Mouse (Mus musculus): ENCODE data around the gene Nubpl. TPM values are rescaled to one million over a fixed set of nuclear protein-coding genes. Genes with fewer than 3 reads are reported as not detected.

Gene Nubpl
- polyA plus RNA-seq, 2 experiments from 2014 or later: 6.1 to 6.5 TPM

DNA sequence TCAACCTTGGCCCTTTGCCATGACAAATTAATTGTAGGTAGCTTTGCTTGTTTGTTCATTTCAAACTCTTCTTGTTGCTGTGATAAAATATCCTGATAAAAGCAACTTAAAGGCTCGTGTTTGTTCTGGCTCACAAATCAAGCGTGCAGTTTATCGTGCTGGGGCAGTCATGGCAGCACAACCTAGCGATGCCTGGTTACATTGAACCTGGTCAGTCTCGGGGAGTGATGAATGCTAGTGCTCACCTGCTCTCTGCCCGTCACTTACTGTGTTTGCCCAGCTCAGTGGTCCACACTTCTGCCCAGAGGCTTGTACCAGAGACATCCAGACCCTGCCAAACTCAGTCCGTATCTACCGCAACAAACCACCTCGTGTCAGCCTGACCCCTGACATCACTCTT, 149.9 kb downstream of the Nubpl start:
- no peak for ATAC-seq

DNA sequence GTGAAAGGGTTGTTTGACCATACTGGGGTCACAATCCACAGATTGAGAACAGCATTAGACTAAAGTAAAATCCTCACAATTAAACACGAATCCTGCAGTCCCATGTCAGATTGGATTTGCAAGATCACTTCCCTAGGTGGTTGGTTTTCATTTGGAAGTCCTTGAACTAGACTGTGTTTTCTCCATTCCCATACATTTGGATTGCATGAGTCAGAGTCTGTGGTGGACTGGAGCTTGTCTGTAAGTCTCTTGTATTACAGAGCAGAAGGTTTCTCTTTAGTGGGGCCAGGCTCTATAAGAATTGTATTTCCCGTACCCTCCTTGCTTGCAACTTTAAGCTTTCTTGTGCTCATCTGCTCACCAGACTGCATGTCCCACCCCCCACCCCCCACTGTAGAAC, 151.0 kb downstream of the Nubpl start:
- no peak for ATAC-seq

DNA sequence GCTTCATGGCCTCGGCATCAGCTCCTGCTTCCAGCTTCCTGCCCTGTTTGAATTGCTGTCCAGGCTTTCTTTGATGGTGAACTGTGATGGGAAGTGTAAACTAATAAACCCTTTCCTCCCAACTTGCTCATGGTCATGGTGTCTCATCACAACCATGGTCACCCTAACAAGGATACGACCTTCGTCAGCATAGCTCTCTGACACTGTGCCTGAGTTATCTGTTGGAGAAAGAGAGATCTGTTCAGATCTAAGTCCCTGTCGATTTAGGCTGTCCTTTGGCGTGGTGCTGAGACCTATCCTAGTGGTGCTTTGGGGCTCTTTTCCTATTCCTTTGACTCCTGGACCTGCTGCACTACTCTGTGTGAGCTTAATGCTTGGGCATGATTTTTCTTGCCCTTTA, 156.6 kb downstream of the Nubpl start:
- no peak for ATAC-seq

DNA sequence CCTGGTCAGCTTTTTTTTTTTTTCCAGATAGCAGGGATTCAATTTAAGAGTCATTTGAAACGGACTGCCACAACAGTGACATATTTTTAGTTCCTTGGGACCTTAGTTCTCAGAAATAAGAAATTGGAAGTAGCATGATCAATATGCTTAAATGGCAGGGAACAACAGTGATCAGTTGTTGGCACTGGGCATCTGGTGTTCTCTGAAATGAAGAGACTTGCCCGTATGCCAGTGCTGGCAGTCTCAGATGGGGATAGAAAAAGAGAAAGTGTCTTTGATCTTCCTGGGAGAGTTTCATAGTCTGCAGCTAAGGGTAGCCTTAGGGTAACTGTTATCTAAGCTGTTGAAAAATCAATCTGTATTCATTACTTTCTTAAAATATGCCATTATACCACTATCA, 170.6 kb downstream of the Nubpl start:
- ATAC-seq: no peak

DNA sequence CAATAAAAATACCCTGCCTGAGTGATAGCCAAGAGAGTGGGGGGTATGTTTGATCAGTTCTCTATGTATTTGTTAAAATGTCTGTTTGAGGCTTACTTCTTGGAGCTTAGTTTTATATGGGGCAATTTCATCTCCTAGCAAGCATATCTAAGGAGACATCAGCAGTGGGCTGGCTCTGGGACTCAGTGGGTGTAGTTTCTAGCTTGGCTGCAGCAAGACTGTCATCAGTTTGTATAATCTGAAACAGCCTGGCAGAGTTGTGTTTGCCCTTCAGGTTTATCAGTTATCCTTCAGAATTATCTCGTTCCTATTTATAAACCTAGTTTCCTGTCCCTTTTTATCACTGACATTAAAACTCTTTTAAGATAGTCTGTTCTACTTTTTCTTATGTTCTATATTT, 175.3 kb downstream of the Nubpl start:
- no peak for ATAC-seq

DNA sequence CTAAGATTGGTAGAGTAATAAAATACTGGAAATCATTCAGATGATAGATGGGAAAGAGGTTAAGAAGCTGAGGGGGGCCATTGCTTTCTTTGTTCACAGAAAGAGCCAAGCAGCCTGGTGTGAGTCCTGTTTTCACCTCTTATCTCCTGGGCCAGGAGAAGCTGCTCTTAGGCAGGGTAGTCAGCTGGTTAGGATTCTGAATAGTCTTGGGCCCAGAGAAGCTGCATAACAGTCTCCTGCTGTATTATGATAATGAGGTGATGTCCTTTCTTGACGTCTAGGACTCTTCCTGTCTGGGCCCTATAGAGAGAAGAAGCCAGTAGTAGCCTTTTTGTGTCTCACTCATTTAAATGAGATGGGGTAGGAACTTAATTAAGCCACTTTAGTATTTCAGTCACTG, 178.8 kb downstream of the Nubpl start:
- no peak for ATAC-seq

DNA sequence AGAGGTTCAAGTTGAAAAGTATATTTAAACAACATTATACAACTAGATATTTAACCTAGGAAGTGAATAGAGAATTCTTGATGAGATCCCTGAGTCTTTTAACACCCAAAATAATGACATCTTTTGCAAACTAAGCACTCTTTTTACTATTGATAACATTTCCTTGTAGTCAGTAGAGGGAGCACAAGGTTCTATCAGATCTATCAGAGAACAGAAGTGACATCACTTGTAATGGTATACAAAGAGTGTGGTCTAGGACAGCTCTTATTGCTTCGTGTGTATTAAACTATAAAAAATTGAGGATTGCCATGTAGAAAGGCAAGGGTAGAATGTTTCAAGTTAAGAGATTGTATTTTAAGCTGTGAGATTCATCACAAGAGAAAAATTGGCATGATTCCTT, 183.7 kb downstream of the Nubpl start:
- no peak for ATAC-seq

DNA sequence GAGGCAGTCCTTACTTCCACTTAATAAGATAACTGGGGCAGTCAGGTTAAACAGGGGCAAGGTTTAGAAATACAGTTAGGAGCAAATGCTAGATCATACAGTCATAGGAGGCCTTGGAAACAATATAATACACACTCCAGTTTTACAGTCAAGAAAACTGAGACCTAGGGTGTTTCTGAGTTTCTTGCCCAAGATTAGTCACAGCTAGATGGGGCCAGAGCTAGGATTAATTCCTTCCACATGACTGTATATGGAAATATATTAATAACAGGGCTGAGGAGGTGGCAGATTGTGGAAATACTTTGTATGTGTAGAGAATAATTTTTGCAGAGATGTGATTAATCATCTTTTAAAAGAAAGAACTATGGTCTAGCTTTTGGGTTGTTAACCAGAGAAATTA, 186.9 kb downstream of the Nubpl start:
- ATAC-seq: no peak

DNA sequence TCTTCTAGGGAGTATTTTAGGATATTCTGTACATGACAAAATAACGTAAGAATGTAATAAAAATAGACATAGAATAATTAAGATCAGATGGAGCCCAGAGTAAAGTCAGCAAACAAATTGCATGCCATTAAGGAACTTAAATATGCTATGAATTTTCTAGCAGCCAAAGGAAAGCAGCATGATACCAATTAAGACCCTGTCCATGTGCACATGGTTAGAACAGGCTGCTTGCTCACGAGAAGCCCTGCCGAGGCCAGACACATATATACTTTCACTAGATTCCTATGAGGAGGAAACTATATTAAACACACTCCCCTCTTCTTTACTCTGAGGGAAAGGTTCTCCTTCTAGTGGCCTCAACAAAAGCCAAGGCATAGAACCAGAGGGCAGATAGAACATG, 189.3 kb downstream of the Nubpl start:
- no peak for ATAC-seq

DNA sequence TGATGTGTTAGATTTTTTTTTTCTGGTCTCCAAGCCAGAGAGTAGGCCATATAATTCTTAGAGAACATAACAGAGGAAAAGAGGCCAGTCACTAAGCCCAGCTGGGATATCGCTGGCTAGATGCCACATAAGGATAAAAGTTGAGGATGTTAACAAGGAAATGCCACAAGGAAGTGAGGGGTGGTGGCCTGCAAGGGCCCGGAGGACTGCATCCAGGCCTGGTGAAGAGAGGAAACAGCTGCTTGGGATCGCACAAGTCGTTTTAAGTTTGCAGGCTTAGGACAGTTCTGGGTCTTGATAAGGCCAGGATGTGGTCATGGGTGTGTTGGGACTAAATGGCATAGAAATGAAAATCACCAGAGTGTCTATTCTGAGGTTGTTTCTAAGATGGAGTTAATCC, 191.0 kb downstream of the Nubpl start:
- ATAC-seq: no peak

DNA sequence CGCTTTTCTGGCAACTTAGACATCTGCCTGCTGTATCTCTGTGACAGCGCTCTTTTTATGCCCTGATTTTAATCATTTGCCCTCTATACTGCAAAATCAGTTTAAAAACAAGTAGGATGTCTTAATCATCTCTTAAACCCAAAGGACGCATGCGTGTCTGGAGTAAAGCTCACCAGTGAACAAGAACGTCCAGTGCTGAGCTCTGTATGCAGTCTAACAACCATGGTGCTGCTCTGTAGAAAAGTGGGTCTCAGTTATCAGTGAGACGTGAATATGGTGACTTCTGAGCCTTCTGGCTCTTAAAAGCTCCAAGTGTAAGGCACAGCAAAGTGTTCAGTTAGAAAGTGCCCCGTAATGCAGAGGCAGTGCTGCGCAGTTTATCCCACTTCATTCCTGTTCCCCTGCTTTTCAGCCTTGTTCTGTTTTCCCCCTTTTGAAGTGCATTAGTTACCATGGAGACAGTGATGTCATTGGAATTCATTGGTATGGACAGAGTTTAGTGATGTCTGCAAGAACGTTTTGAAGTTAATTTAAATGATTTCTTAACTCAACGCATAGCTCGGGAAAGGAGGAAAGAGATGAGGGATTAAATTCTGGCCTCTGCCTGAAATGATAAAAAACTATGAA, 191.5 kb downstream of the Nubpl start:
- ATAC-seq: no peak

DNA sequence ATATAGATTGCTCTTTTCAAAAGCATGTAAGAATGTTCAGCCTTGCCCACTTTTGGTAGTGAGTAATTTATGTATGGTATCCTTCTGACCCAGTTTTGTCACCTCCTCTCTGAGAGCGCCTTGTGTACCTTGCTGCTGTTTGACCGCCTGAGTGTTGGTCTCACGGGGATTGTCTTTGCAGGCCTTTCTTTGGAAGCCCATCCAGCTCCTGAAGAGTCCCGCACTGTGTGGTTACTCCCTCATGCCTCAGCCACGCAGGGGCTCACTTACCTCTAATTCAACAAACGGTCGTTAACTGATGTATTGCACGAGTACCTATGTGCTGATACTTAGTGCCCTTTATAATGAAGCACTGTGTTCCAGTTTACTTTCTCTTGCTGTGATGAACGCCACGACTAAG, 192.1 kb downstream of the Nubpl start:
- ATAC-seq: no peak

DNA sequence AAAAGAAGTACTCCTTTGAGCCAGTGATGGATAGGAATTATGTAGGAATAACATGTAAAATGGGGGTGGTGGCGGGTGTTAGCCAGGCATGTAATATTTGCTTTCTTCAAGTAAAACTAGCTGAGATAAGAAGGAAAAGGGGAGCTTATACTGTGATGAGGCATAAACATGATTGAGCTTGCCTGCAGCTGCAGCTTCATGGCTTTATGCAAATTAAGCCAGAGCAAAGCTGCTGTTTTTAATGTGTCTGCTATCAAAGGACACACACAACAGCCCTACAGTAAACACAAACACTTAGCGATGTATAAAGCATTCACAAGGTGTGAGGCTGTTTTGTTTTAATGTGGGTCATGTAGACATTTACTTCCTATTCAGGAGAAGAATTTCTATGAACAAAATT, 196.4 kb downstream of the Nubpl start:
- ATAC-seq: no peak

DNA sequence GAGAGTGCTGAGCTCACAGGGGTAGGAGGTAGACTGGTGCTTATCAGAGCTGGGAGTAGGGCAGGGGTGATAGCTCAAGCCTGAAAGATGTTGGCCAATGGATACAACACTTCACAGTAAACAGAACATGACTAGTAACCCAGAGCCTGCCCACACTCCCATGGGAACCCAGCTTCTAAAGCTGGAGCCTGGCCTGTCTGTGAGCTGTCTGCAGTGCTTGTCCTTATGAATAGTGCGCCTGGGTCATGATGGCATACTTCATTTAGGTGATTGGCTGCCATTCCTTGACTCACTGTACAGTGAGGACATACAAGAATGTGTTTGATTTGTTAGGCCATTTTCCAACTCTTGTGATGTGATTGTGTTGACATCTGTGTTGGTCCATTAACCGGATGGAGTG, 200.5 kb downstream of the Nubpl start:
- no peak for ATAC-seq

DNA sequence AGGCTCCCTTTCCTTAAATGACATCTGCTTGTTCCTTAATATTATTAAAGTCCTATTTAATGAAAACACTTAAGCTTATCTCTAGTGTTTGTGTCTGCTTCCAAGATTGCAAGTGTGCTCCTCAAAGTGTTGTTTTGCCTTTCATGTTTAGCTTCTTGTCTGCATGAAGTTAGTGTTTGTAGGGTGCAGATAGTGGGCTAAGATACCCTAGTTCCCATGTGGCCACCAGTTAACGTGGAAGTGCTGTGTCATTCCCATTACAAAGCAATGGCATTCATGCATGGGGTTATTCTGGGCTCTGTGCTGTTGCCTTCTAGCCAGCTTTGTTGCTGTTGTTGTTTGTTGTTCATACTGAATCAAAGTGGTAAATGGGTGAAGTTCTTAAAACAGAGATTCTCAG, 201.1 kb downstream of the Nubpl start:
- ATAC-seq: no peak

DNA sequence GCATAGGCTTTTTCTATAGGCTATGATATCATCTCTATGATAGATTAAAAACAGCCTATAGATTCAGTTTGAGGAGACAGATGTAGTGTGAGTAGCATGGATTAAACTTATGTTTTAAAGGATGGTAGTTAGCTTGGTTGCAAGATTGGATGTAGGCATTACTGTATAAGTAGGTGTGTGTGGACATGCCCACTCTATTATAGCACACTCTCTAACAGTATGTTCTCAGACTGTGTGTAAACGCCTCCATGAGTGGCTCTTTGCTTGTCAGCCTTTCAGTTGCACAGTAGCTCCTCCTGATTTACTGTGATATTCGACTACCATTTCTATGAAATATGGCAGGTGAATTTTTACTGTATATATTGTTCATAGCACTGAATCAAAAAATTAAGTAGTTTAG, 205.4 kb downstream of the Nubpl start:
- ATAC-seq: no peak

DNA sequence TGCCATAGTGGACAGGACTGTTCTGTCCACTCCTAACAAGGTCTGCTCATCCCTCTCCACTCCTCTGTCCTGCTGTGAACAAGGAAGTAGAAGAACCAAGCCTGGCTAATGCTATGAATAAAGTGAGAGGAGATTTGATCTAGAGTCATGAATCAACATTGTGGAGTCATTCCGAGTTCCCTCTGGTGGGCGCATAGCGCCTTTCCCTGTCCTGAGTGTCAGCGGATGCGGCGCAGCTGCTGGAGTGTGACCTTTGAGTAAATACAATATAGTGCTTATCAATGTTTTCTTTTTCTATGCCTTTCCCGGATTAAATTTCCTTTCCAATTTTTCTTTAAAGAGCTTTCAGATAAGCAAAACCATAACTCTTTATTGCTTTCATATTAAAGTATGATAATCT, 208.8 kb downstream of the Nubpl start:
- ATAC-seq: no peak

DNA sequence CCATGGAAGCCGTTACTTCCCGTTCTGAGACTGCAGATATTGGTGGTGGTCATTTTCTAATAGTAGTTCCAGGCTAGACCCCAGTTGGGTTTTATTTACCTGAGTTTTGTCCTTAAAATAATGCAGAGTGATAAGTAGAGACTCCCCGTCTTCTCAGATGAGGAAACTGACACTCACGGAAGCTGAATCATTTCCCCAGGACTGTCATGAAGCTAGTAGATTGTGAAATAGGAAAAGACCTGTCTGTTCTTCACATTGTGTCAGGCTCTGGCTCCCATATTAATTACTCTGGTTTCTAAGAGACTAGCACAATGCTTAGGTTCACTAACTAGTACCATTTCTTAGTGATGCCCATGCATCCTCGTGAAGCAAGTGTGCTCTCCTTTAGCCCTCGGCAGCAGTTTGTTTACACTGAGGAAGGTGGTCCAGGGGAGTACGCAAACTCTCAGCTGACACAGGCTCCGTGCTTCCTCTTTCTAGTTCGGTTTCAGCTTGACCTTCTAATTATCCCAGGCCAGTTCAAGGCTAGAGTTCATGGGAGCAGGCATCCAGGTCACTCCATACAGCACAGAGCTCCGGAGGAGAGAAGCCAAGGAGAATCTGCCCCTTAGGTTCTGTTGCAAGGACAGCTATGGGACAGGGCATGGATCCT, 209.9 kb downstream of the Nubpl start:
- no peak for ATAC-seq

DNA sequence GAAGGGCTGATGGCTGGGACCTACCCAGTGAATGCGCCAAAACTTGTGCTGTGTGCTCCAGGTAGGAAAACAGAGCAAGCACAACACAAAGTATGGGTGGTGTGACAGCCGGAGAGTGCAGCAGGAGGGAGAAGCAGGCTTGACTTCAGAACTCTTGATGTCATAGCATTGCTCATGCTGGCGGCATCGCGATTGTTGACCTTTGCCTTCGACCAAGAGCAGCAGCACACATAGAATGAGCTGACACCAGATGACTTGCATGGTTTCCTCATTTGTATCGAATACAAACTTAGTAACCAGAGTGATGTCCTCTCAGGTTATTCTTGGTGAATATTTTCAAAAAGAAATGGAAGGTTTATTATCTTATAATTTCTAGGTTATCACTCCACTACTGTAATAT, 211.1 kb downstream of the Nubpl start:
- ATAC-seq: no peak

DNA sequence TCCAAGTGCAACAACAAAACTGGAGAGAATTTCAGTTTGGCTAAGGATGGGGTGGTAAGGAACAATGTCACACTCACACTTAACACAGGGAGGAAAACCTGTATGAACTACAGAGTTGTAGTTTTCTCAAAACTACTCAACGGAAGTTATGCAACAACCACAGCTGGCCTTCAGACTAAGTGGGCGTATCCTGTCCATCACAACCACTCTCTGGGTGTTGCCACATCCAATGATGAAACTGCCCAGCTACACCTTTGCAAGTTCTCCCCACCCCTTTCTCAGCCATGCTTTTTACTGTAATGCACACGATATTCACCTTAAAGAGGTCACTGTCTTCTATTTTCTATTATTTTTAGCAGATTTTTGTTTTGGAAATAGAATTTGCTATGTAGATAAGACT, 217.3 kb downstream of the Nubpl start:
- ATAC-seq: no peak

DNA sequence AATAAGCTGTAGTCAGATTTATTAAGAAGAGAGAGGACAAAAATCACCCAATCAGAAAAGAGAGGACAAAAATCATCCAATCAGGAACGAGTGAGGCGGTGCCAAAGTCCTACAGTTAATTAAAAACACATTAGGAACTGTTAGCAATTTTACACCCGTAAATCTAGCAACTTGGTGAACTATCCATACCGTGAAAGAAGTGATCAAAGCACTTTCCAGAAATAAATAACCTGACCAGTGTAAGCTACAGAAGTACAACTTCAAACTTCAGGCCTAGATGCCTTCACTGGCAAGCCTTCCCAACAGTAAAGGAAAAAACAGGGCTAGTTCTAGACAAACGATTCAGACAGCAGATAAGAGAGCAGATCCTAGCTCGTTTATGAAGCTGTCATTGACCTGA, 220.1 kb downstream of the Nubpl start:
- ATAC-seq: no peak

DNA sequence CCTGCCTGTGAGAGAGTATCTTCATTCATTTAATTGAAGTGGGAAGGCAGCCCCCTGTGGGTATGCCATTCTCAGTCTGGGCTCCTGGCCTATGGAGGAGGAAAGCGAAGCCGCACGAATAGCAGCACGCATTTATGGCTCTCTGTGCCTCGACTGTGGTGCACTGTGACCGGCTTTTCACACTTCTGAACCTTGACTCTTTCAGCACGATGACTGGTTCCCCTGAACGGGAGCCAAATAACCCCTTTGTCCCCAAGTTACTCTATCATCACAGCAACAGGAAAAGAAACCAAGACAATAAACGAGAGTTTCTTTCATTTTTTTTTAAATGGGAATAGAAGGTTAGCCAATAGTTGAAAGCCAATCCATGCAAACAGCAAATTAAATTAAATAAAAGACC, 220.9 kb downstream of the Nubpl start:
- ATAC-seq: no peak

DNA sequence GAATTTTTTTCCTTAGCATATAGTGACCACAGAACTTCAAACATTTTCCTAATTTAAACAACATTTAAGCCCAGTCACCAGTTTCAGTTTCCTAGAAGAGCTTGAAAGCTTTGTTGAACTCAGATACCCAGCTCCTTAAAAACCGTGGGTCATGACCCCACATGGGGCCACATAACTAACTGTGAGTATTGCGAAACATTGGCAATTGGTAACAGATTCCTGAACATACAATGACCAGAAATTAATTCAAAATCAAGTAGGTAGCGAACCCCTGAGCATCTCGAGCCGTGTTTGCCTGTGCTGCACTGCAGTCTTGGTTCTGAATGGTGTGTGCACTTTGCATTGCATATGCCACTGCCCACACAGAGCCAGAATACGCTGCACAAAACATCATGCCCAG, 221.6 kb downstream of the Nubpl start:
- no peak for ATAC-seq

DNA sequence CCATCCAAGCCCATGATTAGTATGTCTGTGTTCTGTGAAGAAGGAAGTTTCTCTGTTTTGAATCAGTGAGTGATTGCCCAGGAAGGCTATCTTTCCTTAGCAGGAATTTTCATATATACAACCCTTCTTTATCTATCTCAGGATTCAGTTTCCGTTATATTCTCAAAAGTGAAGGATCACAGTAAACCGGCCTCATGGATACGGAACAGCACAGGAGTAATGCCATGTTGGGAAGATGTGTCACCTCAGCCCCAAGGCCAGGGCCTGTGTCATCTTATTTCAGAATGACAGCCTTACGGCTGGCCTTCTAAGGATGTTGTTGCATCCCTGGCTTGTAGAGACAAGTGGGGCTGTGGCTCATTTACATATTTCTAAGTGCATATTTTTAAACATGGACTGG, 231.0 kb downstream of the Nubpl start:
- ATAC-seq: no peak

DNA sequence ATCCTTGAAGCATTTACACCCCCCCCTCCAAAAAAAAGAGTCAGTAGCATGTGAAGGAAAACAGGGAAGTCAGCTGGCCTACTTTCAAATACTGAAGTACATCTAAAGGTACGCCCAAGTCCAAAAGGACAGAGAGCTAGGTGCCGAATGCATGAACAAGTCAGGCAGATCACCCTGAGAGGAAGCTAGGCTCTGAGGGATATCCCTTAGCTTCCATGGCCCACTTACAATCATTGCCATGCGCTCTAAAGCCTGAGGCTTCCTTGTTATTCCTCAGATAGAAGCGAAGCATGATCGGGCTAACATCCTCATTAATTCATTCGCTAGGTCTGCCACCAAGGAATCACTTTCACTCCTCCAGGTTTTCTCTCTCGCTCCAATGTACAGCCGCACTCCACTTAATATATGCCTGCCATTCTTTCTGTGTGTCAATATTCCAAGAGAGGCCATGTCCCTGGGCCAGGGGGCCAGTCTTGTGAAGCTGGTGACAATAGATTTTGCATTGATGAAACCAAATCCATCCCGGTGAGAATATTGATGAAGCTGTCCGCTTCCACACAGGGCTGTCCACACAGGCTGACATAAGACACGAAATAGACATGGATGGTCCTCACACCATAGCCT, 237.7 kb downstream of the Nubpl start:
- ATAC-seq: no peak

Measured in CD4-positive, CD25-positive, alpha-beta regulatory T cell, adult 4 months (primary cell).